Mouse (Mus musculus) kidney, adult 18-20 months (tissue): Measurements from ENCODE around the gene Rabggta.
A peak's percentile ranks its signal among the peaks of the same experiment; 100 is the strongest.

Experiments used
- DNase-seq: peaks from one replicate; pipeline ENCODE4 v3.0.0; 2021

Rabggta gene

GRCm38 (mm10) chr14:55721700-55722437 is at the start of gene Rabggta:
Gene Rabggta, minus strand, starts transcription at chr14:55722263.
- DNase-seq: peak; percentile 94

GRCm38 (mm10) chr14:55769087-55769703 is 47.1 kb upstream of the Rabggta start:
- no peak for DNase-seq

GRCm38 (mm10) chr14:55768555-55768954 is 46.5 kb upstream of the Rabggta start:
- no peak for DNase-seq

- peak; percentile 80 for DNase-seq
Observed at GRCm38 (mm10) chr14:55767519-55768414, 45.7 kb upstream of the Rabggta start.

- no peak for DNase-seq
Observed at GRCm38 (mm10) chr14:55765696-55766095, 43.6 kb upstream of the Rabggta start, which contains the start of gene Ltb4r1. Gene Ltb4r1, plus strand, starts transcription at chr14:55765962.

GRCm38 (mm10) chr14:55763166-55763565 is 41.1 kb upstream of the Rabggta start:
- no peak for DNase-seq

- DNase-seq: peak; percentile 64
Observed at GRCm38 (mm10) chr14:55762001-55762821, 40.1 kb upstream of the Rabggta start.

GRCm38 (mm10) chr14:55761163-55761562 is 39.1 kb upstream of the Rabggta start, which contains the start of gene Ltb4r2:
Gene Ltb4r2, plus strand, starts transcription at chr14:55761428.
- no peak for DNase-seq

GRCm38 (mm10) chr14:55760156-55760555 is 38.1 kb upstream of the Rabggta start:
- peak; percentile 94 for DNase-seq

- DNase-seq: peak; percentile 74
Observed at GRCm38 (mm10) chr14:55758363-55758784, 36.3 kb upstream of the Rabggta start, which contains the start of gene Cideb. Gene Cideb, minus strand, starts transcription at chr14:55758458.

- DNase-seq: no peak
Observed at GRCm38 (mm10) chr14:55757566-55757965, 35.5 kb upstream of the Rabggta start.

- no peak for DNase-seq
Observed at GRCm38 (mm10) chr14:55747051-55747847, 25.2 kb upstream of the Rabggta start.

- DNase-seq: no peak
Observed at GRCm38 (mm10) chr14:55745861-55746237, 23.8 kb upstream of the Rabggta start.

- peak; percentile 89 for DNase-seq
Observed at GRCm38 (mm10) chr14:55745180-55745860, 23.3 kb upstream of the Rabggta start, which contains the start of the genes Dhrs1 and Nop9. Gene Dhrs1, minus strand, starts transcription at chr14:55745690. Gene Nop9, plus strand, starts transcription at chr14:55745693.

- peak; percentile 93 for DNase-seq
Observed at GRCm38 (mm10) chr14:55743711-55744110, 21.6 kb upstream of the Rabggta start.

- DNase-seq: no peak
Observed at GRCm38 (mm10) chr14:55737086-55737687, 15.1 kb upstream of the Rabggta start.

GRCm38 (mm10) chr14:55735758-55736157 is 13.7 kb upstream of the Rabggta start:
- DNase-seq: no peak

- DNase-seq: no peak
Observed at GRCm38 (mm10) chr14:55735334-55735733, 13.3 kb upstream of the Rabggta start.

GRCm38 (mm10) chr14:55734869-55735268 is 12.8 kb upstream of the Rabggta start:
- no peak for DNase-seq

- no peak for DNase-seq
Observed at GRCm38 (mm10) chr14:55733889-55734288, 11.8 kb upstream of the Rabggta start.
